Mouse (Mus musculus) ES-E14 (cell line): ENCODE results near the gene Sqor. TPM values are rescaled to one million over a fixed set of nuclear protein-coding genes. Genes with fewer than 3 reads are reported as not detected.

ENCODE experiments used
- DNase-seq: peaks from one replicate; pipeline ENCODE4 v3.0.0-alpha.2; 2013; ENCODE audit warnings: low read depth, low spot score
- H3K27ac ChIP-seq: 2 replicates; pipeline ENCODE4 v1.5.1; 2012; ENCODE audit warnings: low read depth, mild to moderate bottlenecking, low read length, moderate library complexity, mixed read lengths; ENCODE audit not compliant: poor library complexity, insufficient read depth, severe bottlenecking
- H3K36me3 ChIP-seq: 2 replicates; pipeline ENCODE4 v1.6.1; 2012; ENCODE audit warnings: mild to moderate bottlenecking, low read length, moderate library complexity, mixed read lengths; ENCODE audit not compliant: control insufficient read depth, poor library complexity, insufficient read depth, severe bottlenecking
- H3K4me1 ChIP-seq, 2 experiments: fragments of 150-350 bp in 1 of 2; sonication (generic) in 1 of 2; 2 replicates each; pipeline ENCODE4 v1.6.1; 2012; ENCODE audit warnings: low read length in 2 of 2, mild to moderate bottlenecking in 1 of 2, mixed read lengths in 1 of 2; ENCODE audit not compliant: control insufficient read depth in 2 of 2, insufficient read depth in 2 of 2, poor library complexity in 1 of 2
- H3K4me3 ChIP-seq, 2 experiments: fragments of 150-350 bp in 1 of 2; sonication (generic) in 1 of 2; 2 replicates each; pipeline ENCODE4 v1.5.1; 2012; ENCODE audit warnings: low read length in 2 of 2, low read depth in 1 of 2, mild to moderate bottlenecking in 1 of 2, mixed read lengths in 1 of 2; ENCODE audit not compliant: insufficient read depth in 1 of 2, poor library complexity in 1 of 2, severe bottlenecking in 1 of 2
- H3K9ac ChIP-seq: 2 replicates; pipeline ENCODE4 v1.6.1; 2012; ENCODE audit warnings: low read depth, mild to moderate bottlenecking, low read length, mixed read lengths; ENCODE audit not compliant: poor library complexity, insufficient read depth, severe bottlenecking
- H3K9me3 ChIP-seq: fragments of 150-350 bp; sonication (generic); 2 replicates; pipeline ENCODE4 v1.6.1; 2012; ENCODE audit warnings: low read depth, mild to moderate bottlenecking, low read length; ENCODE audit not compliant: control insufficient read depth, insufficient read depth
- CHD2 ChIP-seq: IDR thresholded peaks from 2 replicates; pipeline ENCODE4 v1.6.1; 2014; ENCODE audit warnings: mild to moderate bottlenecking, low read depth, low read length, inconsistent platforms
- HCFC1 ChIP-seq: IDR thresholded peaks from 2 replicates; pipeline ENCODE4 v1.6.1; 2012; ENCODE audit warnings: low read length, inconsistent platforms, borderline replicate concordance; ENCODE audit not compliant: insufficient read depth
- MAFK ChIP-seq: IDR thresholded peaks from 2 replicates; pipeline ENCODE4 v1.6.1; 2014; ENCODE audit warnings: mild to moderate bottlenecking, low read depth, low read length, inconsistent platforms; ENCODE audit not compliant: insufficient read depth
- ZC3H11A ChIP-seq: IDR thresholded peaks from 2 replicates; pipeline ENCODE4 v1.6.1; 2012; ENCODE audit warnings: low read depth, mild to moderate bottlenecking, inconsistent platforms, low read length, borderline replicate concordance
- ZNF384 ChIP-seq: IDR thresholded peaks from 2 replicates; pipeline ENCODE4 v1.6.1; 2012; ENCODE audit warnings: low read depth, low read length, inconsistent platforms
- in situ Hi-C, 2 experiments: fragments of 600-800 bp; cut with MboI; formaldehyde crosslinking; loops; one replicate each; pipeline ENCODE4 v1.15.1; 2025; ENCODE audit warnings: low sequenced_read_pairs in 2 of 2, inconsistent platforms in 1 of 2; ENCODE audit not compliant: unreplicated experiment in 2 of 2
- total RNA-seq: library from RNA; depleted of rRNA; stranded (reverse); fragments of 300-350 nt; gene quantifications from 2 replicates; pipeline ENCODE4 v1.2.3, GENCODE M21; 2012

The Sqor gene
- total RNA-seq, 1 experiment, result 1.3 TPM

DNA sequence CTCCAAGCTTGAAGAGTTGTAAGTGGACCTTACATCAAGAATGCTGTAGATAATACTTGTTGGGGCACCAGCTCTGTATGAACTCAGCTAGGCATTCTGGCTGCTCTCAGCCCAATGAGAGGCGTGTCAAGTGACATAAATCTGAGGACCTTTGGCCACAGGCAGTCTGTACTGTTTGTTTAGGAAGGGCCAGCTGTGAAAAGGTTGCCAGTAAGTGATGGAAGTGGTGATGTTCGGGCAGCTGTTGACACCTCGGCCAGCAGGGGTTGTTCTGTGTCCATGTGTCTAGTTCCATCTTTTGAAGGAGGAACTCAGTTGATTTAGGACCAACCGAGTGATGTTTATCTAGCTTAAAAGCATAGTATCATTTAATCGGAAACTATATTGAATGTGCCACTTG, 14.9 kb downstream of the Sqor start:
- H3K9ac ChIP-seq, result no peak overlapping the region
- in situ Hi-C loops, result no loop called here
- H3K4me3 ChIP-seq, result no peak overlapping the region
- H3K27ac ChIP-seq, result no peak overlapping the region
- no peaks in the 10 kb centered on the region for H3K4me1 ChIP-seq
- DNase-seq, result no peak
- TF ChIP-seq CHD2 (no peak), MAFK (no peak), ZC3H11A (no peak), ZNF384 (no peak), HCFC1 (no peak)
- H3K9me3 ChIP-seq, result no peaks in the 10 kb centered on the region
- H3K36me3 ChIP-seq, result no peaks in the 10 kb centered on the region

DNA sequence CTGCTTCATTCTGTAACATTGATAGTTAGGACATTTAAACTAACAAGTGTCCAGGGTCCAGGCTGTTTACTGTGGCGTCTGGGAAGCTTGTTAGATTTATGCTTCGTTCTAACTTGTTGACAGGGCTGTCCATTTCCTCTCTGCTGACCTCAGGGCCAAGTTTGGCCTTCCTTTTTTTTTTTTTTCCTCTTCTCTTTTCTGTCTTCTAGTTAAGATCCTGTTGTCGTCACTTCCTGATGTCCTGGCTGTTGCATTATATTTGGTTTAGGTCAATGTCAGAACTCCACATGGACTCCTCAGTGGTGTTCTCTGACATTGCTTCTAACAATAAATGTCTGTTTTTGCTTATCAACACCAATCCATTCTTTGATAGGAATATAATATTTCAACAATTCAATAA, 15.4 kb downstream of the Sqor start:
- in situ Hi-C loops, result no loop called here
- Histone ChIP-seq H3K27ac (no peak overlapping the region), H3K36me3 (no peaks in the 10 kb centered on the region), H3K9ac (no peak overlapping the region), H3K9me3 (no peaks in the 10 kb centered on the region), H3K4me3 (no peak overlapping the region), H3K4me1 (no peaks in the 10 kb centered on the region)
- no peak for TF ChIP-seq HCFC1
- no peak for DNase-seq

- H3K4me3 ChIP-seq, result no peak overlapping the region
- no peak for TF ChIP-seq CHD2
- TF ChIP-seq HCFC1, result no peak
- no peak for TF ChIP-seq ZNF384
- no peak for TF ChIP-seq MAFK
- no peak for TF ChIP-seq ZC3H11A
- H3K9ac ChIP-seq, result no peak overlapping the region
- no peak for DNase-seq
- H3K36me3 ChIP-seq, result no peaks in the 10 kb centered on the region
- in situ Hi-C loops, result no loop called here
- no peaks in the 10 kb centered on the region for H3K4me1 ChIP-seq
- H3K9me3 ChIP-seq, result no peaks in the 10 kb centered on the region
- no peak overlapping the region for H3K27ac ChIP-seq
These were observed 16.7 kb downstream of the Sqor start for GRCm38 (mm10) chr2:122781590-122782356.

DNA sequence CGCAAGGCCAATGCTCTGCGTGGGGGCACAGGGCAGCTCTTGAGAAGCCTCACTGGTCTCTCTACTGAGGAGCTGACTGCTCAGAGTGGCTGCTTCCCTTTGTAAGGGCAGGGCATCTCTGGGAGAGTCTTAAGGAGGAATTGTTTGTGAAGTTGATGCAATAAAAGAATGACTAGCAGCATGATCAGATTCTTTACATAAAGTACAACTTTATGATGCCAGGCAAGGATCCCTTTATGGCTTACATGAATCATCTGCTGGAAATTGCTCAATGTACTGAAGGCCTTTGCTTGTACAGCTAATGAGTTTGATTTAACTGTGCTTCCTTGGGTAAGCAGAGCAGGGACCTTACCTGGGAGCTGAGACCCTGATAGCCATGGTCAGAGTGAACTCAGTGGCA, 18.7 kb downstream of the Sqor start:
- in situ Hi-C loops, result no loop called here
- Histone ChIP-seq H3K9me3 (no peaks in the 10 kb centered on the region), H3K27ac (no peak overlapping the region), H3K9ac (no peak overlapping the region), H3K4me3 (no peak overlapping the region), H3K4me1 (no peaks in the 10 kb centered on the region), H3K36me3 (no peaks in the 10 kb centered on the region)
- TF ChIP-seq MAFK, result no peak
- no peak for TF ChIP-seq CHD2
- no peak for TF ChIP-seq ZNF384
- TF ChIP-seq HCFC1, result no peak
- no peak for TF ChIP-seq ZC3H11A
- no peak for DNase-seq

GRCm38 (mm10) chr2:122784701-122785100, 19.7 kb downstream of the Sqor start:
- no peak overlapping the region for H3K9ac ChIP-seq
- H3K4me3 ChIP-seq, result no peak overlapping the region
- no peaks in the 10 kb centered on the region for H3K36me3 ChIP-seq
- H3K27ac ChIP-seq, result no peak overlapping the region
- H3K9me3 ChIP-seq, result no peaks in the 10 kb centered on the region
- no peak for TF ChIP-seq HCFC1
- TF ChIP-seq CHD2, result no peak
- no peak for TF ChIP-seq MAFK
- TF ChIP-seq ZC3H11A, result no peak
- TF ChIP-seq ZNF384, result no peak
- no peaks in the 10 kb centered on the region for H3K4me1 ChIP-seq
- in situ Hi-C loops, result no loop called here
- DNase-seq, result no peak
